Mouse (Mus musculus): ENCODE results near the gene H2al1m.
"Not testable (repeated sequence)": the region's sequence is repeated elsewhere in the genome, so short reads cannot be mapped to it uniquely, and the experiment has no call there.

H2al1m gene

GRCm38 (mm10) chrX:9332366-9332962, 48.9 kb downstream of the H2al1m start:
- not testable (repeated sequence) for DNase-seq

- DNase-seq, result peak; percentile 15
Measured at GRCm38 (mm10) chrX:9333035-9333434, 49.5 kb downstream of the H2al1m start.

All from kidney, postnatal 14 days (tissue).